Mouse (Mus musculus) thymus, adult 2 months (tissue): Measurements from ENCODE around the gene Prdm5.

Experiments used
- CTCF ChIP-seq: fragments of 200-500 bp; IDR thresholded peaks from 2 replicates; pipeline ENCODE4 v1.5.1; 2012; ENCODE audit warnings: mild to moderate bottlenecking, control low read depth, low read length, moderate library complexity, borderline replicate concordance; ENCODE audit not compliant: control insufficient read depth, poor library complexity, insufficient read depth; ENCODE audit errors: extremely low read depth
- POLR2A ChIP-seq: fragments of 200-500 bp; IDR thresholded peaks from 2 replicates; pipeline ENCODE4 v1.6.1; 2012; ENCODE audit warnings: mild to moderate bottlenecking, low read length, control low read depth, moderate library complexity; ENCODE audit not compliant: control insufficient read depth, poor library complexity, insufficient read depth; ENCODE audit errors: extremely low read depth

DNA sequence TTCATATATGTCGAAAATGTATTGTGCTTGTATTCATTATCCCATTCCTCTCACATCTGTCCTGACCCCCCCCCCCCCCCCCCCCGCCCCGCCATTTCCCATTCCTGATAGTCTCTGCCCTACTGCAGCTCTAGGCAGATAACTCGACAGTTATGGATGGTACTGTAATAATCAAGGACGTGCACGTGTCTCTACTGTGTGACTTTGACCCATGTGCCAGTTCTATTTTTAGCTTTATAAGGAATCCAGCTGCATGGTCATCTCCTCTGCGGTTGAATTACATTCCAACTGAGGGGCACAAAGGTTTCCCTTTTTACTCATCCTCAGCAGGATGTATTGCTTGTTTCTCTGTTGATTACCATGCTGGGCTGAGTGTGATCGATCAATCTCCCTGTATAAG is 39.3 kb upstream of the Prdm5 start:
- TF ChIP-seq POLR2A (no peak), CTCF (no peak)
